Mouse (Mus musculus) adrenal gland, adult 2 months (tissue): ENCODE data around the gene Cic. TPM values are rescaled to one million over a fixed set of nuclear protein-coding genes. Genes with fewer than 3 reads are reported as not detected.
"Not testable (repeated sequence)": the region's sequence is repeated elsewhere in the genome, so short reads cannot be mapped to it uniquely, and the experiment has no call there.

Experiments
- DNase-seq: peaks from one replicate; pipeline ENCODE4 v3.0.0; 2021
- polyA plus RNA-seq: library from polyadenylated mRNA; depleted of rRNA; stranded (reverse); fragments of >200 nt; gene quantifications from 2 replicates; pipeline ENCODE4 v1.2.3, GENCODE M21; 2012
- total RNA-seq, 2 experiments: library from RNA; stranded (reverse); gene quantifications; 2 replicates each; pipeline ENCODE4 v1.2.3; 2021

Gene Cic
- total and polyA plus RNA-seq, 3 experiments, result 102 to 123 (median 108) TPM

DNA sequence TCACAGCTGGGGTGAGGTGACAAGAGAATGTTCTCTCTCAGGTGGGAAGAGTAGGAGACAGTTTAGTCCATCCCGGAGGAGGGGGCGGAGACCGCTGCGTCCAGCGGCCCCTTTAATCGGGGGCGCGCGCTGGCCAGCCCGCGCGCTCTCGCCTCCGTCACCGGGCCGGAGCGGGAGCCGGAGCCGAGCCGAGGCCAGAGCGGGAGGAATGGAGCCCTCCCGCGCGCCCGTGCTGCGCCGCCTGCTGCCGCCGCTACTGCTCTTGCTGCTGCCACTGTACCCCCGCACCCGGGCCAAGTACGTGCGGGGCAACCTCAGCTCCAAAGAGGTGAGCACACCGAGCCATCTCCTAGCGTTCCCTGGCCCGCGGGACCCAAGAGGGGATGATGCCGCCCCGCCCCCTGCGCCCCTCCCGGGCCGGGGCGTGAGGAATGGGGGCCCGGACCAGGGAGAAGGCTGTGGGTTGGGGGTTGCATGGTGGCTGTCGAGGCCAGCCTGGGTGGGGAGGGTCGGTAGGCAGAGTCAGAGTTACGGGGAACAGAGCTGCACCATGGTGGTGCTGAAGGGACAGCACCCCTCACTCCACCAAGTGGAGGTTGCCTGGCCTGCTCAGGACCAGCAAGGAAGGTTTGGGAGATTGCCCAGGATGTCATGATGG, 38.6 kb downstream of the Cic start, which contains the start of gene Tmem145:
Gene Tmem145 (plus strand): TSS at position 151 of the 658 bp plus-strand sequence.
- peak; percentile 56 for DNase-seq

- DNase-seq, result no peak
These were observed 39.1 kb downstream of the Cic start for GRCm38 (mm10) chr7:25306614-25306996.

- peak; percentile 49 for DNase-seq
These were observed 41.3 kb downstream of the Cic start for GRCm38 (mm10) chr7:25308702-25309318.

GRCm38 (mm10) chr7:25309425-25309824, 41.9 kb downstream of the Cic start:
- DNase-seq, result no peak

DNA sequence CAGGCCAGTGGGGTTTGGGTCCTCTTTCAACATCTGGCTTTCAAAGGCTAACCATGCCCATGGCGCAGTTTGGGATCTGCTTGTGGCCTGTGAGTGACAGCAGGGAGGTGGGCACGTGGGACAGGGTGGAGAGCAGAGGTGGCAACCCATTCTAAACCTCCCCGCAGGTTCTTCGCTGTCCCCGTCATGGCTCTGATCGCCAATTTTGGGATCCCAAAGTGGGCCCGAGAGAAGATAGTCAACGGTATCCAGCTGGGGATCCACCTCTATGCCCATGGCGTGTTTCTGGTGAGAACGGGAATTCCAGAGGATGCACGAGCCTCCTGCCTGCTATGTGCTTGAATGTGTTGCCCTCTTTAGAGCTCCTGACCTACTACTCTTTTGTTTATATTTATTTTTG, 43.7 kb downstream of the Cic start:
- DNase-seq, result no peak

DNA sequence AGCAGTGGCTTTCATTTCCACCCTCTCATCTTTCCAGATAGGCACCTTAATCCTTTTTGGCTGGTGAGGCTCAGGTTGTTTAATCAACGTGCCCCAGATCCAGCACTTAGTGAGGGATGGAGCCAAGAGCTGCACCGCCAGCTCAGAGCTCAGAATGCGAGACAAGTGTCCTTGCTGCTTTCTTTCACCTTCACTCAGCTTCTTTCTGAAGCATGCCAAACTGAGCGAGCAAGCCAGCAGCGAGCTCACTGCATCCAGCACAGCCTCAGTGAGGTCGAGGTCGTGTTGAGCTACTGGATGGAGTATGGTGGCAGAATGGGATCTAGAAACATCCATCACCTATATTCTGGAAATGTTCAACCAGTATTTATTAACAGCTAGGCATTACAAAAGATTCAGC, 45.8 kb downstream of the Cic start:
- peak; percentile 53 for DNase-seq

GRCm38 (mm10) chr7:25314606-25315305, 47.3 kb downstream of the Cic start:
- peak; percentile 33 for DNase-seq

- peak; percentile 75 for DNase-seq
These were observed 48.0 kb downstream of the Cic start for GRCm38 (mm10) chr7:25315306-25316041.

- DNase-seq, result peak; percentile 96
These were observed 49.3 kb downstream of the Cic start, which contains the start of gene Megf8 for GRCm38 (mm10) chr7:25316532-25317445. TSS of gene Megf8 (plus strand) at chr7:25317164.

GRCm38 (mm10) chr7:25317446-25317999, 50.0 kb downstream of the Cic start:
- DNase-seq, result peak; percentile 77

- peak; percentile 55 for DNase-seq
These were observed 54.6 kb downstream of the Cic start for GRCm38 (mm10) chr7:25322058-25322484.

DNA sequence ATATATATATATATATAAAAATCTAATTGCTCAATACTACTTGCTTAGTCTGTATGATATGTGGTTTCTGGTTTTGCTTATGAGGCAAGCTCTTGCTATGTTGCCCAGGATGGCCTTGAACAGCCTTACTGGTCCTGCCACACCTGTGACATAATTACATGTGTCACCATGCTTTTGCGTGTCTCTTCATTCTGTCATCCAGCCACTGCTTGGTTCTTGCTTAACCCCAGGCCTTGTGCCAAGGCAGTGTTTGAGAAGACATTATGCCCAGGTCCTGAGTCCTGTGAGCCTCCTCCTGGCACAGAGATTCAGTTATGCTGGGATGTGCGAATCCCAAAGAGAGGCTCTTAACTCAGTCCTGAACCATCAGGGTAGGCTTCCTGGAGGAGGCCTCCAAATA, 55.7 kb downstream of the Cic start:
- peak; percentile 77 for DNase-seq

- DNase-seq, result not testable (repeated sequence)
These were observed 57.9 kb downstream of the Cic start for GRCm38 (mm10) chr7:25325431-25325830.

DNA sequence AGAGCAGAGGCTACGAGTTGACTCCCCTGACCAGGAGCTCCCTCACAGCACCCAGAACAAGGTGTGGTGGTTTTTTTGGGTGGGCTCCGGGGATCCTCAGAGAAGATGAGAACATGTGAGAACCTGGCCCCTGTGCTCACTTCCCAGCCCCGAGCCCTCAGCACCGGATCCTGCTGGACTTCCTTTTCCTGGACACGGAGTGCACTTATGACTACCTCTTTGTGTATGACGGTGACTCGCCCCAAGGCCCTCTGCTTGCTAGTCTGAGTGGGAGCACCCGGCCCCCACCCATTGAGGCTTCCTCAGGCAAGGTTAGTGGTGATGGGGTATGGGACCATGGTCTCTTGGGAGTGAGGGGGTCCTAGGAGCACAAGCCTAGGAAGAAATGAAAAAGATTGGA, 58.7 kb downstream of the Cic start:
- peak; percentile 41 for DNase-seq

DNA sequence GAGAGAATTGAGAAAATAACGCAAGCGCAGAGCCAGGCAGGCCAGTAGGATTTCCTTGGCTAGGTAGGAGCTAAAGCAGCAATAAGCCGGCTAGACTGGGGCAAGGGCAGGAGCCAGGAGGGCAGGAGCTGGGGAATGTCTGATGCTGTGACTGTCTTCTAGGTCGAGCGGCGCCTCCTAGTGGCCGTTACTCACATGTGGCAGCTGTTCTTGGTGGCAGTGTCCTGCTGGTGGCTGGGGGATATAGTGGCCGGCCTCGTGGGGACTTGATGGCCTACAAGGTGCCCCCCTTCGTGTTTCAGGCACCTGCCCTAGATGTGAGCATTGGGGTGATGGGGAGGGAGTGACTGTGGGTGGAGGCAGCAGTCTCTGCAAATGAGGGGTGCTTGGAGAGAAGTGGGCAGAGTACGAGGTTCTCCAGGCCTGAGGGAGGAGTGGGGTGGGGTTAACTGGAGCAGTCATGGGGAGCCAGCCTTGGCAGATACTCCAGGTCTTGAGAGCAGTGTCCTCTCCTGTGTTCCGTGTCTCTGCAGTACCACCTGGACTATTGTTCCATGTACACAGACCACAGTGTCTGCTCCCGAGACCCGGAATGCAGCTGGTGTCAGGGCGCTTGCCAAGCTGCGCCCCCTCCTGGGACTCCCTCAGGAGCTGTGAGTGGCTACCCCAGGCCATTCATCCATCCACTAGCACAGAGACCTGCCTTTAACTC, 66.2 kb downstream of the Cic start:
- DNase-seq, result peak; percentile 74

DNA sequence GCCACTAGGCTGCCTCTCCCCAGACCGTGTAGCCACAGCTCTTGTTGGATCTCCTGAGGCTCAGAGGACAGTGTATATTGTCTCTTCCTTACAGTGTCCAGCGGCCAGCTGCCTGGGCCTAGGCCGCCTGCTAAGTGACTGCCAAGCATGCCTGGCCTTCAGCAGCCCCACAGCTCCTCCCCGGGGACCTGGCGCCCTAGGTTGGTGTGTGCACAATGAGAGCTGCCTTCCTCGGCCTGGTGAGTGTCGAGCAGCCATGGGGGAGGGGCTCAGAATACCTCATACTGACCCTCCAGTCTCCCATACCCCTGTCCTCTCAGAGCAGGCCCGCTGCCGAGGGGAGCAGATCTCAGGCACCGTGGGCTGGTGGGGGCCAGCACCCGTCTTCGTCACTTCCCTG, 67.0 kb downstream of the Cic start:
- no peak for DNase-seq

- no peak for DNase-seq
These were observed 71.8 kb downstream of the Cic start for GRCm38 (mm10) chr7:25339329-25339728.

DNA sequence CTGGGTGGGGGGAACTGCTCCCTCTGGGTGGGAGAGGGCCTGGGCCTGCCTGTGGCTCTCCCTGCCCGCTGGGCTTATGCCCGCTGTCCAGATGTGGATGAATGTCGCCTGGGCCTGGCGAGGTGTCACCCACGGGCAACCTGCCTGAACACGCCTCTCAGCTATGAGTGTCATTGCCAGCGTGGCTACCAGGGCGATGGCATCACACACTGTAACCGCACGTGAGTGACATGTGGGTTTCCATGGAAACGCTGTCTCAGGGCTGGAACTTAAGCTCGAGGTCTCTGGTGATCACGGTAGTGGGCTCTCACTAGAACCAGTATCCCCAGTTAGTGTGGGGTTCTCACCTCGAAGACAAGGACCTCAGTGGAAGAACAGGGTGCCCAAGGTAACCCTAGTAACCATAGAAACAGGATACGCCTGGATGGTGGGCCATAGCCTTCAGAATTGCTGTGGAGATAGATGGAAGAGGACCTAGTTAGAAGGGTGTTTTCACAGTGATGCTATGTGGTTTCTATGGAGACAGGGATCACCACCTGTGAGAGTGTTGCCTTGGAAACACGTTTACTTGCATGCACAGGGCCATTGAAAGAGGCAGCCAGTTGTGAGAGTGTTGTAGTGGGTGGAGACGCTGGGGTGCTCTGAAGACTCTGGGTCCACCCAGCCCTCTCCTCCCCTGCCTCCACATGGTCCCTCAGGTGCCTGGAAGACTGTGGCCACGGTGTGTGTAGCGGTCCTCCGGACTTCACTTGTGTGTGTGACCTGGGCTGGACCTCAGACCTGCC, 73.7 kb downstream of the Cic start:
- no peak for DNase-seq
